Mouse (Mus musculus): ENCODE results near the gene Nme8.

DNA sequence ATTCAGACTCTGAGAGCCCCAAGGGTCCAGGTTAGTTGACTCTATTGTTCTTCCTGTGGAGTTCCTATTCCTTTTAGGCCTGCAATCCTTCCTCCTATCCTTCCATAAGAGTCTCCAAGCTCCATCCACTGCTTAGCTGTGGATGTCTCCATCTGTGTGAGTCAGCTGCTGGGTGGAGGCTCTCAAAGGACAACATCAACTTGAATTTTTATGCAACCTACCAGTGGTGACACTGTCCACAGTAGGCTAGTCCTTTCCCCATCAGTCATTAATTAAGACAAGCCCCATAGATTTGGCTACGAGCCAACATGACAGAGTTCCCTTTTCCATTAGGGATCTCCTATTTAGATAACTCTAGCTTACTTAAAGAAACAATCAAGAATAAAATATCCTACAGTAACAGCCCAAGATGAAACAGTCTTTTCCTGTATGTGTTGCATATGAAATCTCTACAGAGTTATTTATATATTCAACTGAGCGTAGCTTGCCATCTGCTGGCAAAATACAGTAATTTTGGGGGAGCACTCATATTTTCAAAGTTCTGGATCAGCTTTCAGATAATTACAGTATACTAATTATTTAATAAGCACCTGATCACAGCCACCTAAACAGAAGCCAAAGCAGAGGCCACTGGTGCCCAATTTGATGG lies 57.3 kb downstream of the Nme8 start:
- no peak for TF ChIP-seq CTCF (IDR thresholded peaks at IDR 0.05; ENCODE audit: low read depth, low read length)
- no peak for TF ChIP-seq POLR2A (IDR thresholded peaks at IDR 0.05; ENCODE audit: extremely low read depth, insufficient read depth, low read length)

Measured in liver, adult 2 months (tissue).